Mouse (Mus musculus) spleen, adult 2 months (tissue): ENCODE data around the gene Gm45837. TPM values are rescaled to one million over a fixed set of nuclear protein-coding genes. Genes with fewer than 3 reads are reported as not detected.

Experiments
- DNase-seq, 2 experiments: peaks; one replicate each; pipeline versions ENCODE4 v3.0.0 to v3.0.0-alpha.2; 2012 to 2021; ENCODE audit warnings: low spot score in 2 of 2, low read depth in 1 of 2
- H3K27ac ChIP-seq: fragments of 200-500 bp; 2 replicates; pipeline ENCODE4 v1.5.1; 2012; ENCODE audit warnings: low read length, inconsistent platforms; ENCODE audit not compliant: insufficient read depth
- H3K27me3 ChIP-seq: fragments of 200-500 bp; 2 replicates; pipeline ENCODE4 v1.6.1; 2012; ENCODE audit warnings: mild to moderate bottlenecking, moderate library complexity, low read length, inconsistent platforms; ENCODE audit not compliant: control insufficient read depth, insufficient read depth
- H3K36me3 ChIP-seq: fragments of 200-500 bp; 2 replicates; pipeline ENCODE4 v1.6.1; 2012; ENCODE audit warnings: mild to moderate bottlenecking, low read length, inconsistent platforms; ENCODE audit not compliant: control insufficient read depth, insufficient read depth
- H3K4me1 ChIP-seq: fragments of 200-500 bp; 2 replicates; pipeline ENCODE4 v1.6.1; 2011; ENCODE audit warnings: inconsistent platforms; ENCODE audit not compliant: control insufficient read depth, insufficient read depth, insufficient read length
- H3K4me3 ChIP-seq: fragments of 200-500 bp; 2 replicates; pipeline ENCODE4 v1.5.1; 2011; ENCODE audit warnings: mild to moderate bottlenecking, inconsistent platforms; ENCODE audit not compliant: insufficient read depth, insufficient read length; ENCODE audit errors: extremely low read depth
- CTCF ChIP-seq: fragments of 200-500 bp; IDR thresholded peaks from 2 replicates; pipeline ENCODE4 v1.5.1; 2011; ENCODE audit warnings: mild to moderate bottlenecking, inconsistent platforms; ENCODE audit not compliant: insufficient read depth, insufficient read length, insufficient replicate concordance; ENCODE audit errors: extremely low read depth
- POLR2A ChIP-seq: fragments of 200-500 bp; IDR thresholded peaks from 2 replicates; pipeline ENCODE4 v1.6.1; 2011; ENCODE audit warnings: low read depth, low read length, inconsistent platforms
- WGBS: fragments of 180-500 bp; shearing (Covaris S2); methylation state at CpG from one replicate; pipeline ENCODE4 v1.1.7; 2018; 5-methylcytosine and 5-hydroxymethylcytosine counted together
- polyA plus RNA-seq: library from polyadenylated mRNA; depleted of rRNA; stranded (reverse); fragments of >200 nt; gene quantifications from 2 replicates; pipeline ENCODE4 v1.2.3, GENCODE M21; 2012

The Gm45837 gene
- polyA plus RNA-seq, 1 experiment = not detected

DNA sequence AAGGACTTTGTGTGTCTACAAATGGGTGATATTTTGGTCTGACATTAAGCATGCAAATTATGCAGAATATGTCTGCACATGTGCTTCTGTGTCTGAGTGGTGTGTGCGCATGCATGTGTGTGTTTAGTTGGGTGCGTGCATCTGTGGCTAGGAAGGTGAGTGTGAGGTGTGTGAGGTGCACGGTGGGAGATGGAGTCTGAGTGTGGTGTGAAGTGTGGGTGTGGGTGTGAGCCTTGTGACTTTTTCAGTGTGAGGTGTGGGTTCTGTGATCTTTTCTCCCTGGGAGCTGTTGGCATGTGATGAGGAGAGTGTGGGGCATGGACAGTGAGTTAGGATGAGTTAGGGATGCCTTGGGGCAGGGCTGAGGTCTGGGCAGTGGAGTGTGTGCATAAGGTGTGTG lies 42.6 kb downstream of the Gm45837 start:
- H3K4me1 ChIP-seq = peaks cover 51% of the 10 kb centered on the region
- peak overlapping the region; percentile 26 for H3K27ac ChIP-seq
- whole genome bisulfite sequencing = 45% methylated on average over 3 of the region's 3 CpGs
- H3K4me3 ChIP-seq = peak overlapping the region; percentile 27; the same call in 1 of the 2 replicates
- DNase-seq = no peak
- no peaks in the 10 kb centered on the region for H3K27me3 ChIP-seq
- TF ChIP-seq POLR2A = no peak
- no peak for TF ChIP-seq CTCF
- no peaks in the 10 kb centered on the region for H3K36me3 ChIP-seq

DNA sequence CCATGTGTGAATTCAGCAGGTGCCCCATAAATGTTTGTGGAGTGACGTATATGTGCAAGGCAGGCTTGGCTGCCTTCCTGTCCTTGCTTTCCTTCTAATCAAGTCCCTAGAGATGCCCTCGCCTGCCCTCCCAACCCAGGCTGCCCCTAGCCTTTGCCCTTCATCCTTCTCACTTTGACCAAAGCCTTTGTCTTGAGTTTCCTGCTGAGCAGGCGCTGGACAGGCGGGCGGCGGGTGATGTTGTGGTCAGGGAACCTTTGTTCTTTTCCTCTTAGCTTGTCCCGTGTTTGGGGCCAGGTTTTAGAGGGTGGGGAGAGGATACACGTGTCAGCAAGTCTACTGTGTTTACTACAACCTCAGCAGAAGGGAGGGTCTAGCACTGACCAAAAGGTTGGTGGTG lies 43.0 kb downstream of the Gm45837 start:
- Histone ChIP-seq H3K4me3 (no peak overlapping the region; the same call in 1 of the 2 replicates), H3K4me1 (peaks cover 55% of the 10 kb centered on the region), H3K27me3 (no peaks in the 10 kb centered on the region), H3K27ac (peak overlapping the region; percentile 26), H3K36me3 (no peaks in the 10 kb centered on the region)
- TF ChIP-seq POLR2A = no peak
- no peak for TF ChIP-seq CTCF
- DNase-seq = no peak
- 30% methylated on average over 8 of the region's 8 CpGs for WGBS

GRCm38 (mm10) chr7:101454479-101454878 lies 43.8 kb downstream of the Gm45837 start:
- WGBS = 16% methylated on average over 9 of the region's 9 CpGs
- Histone ChIP-seq H3K4me1 (peaks cover 63% of the 10 kb centered on the region), H3K4me3 (no peak overlapping the region), H3K36me3 (no peaks in the 10 kb centered on the region), H3K27me3 (no peaks in the 10 kb centered on the region), H3K27ac (peak overlapping the region; percentile 30)
- TF ChIP-seq CTCF (no peak), POLR2A (no peak)
- DNase-seq = peak; percentile 48 to 68

DNA sequence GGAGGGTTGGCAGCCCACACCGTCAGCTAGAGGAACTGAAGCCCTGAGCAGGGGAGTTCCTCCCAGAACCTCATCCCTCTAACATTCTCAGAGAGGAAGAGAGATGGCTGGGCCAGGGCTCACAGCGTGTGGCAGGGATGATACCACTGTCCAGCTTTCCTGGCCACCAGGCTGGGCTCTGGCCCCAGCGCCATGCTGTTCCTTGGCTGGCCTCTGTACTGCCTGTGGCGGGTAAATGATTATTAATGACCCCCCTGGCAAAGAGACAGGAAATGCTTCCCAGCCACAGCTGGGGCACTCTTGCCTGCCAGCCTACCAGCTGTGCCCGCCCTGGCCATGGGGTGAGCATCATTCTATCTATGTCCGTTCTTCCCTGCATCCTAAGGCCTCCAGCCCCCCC lies 44.5 kb downstream of the Gm45837 start:
- no peak for DNase-seq
- Histone ChIP-seq H3K27me3 (no peaks in the 10 kb centered on the region), H3K36me3 (no peaks in the 10 kb centered on the region), H3K27ac (peak overlapping the region; percentile 30), H3K4me3 (no peak overlapping the region), H3K4me1 (peaks cover 69% of the 10 kb centered on the region)
- TF ChIP-seq CTCF (no peak), POLR2A (no peak)
- WGBS = 42% methylated on average over 6 of the region's 6 CpGs

- WGBS = 81% methylated on average over 4 of the region's 4 CpGs
- Histone ChIP-seq H3K36me3 (no peaks in the 10 kb centered on the region), H3K4me3 (no peak overlapping the region), H3K27ac (peak overlapping the region; percentile 17), H3K4me1 (peaks cover 72% of the 10 kb centered on the region), H3K27me3 (no peaks in the 10 kb centered on the region)
- TF ChIP-seq CTCF (no peak), POLR2A (no peak)
- no peak for DNase-seq
Observed at GRCm38 (mm10) chr7:101456318-101456717, 45.6 kb downstream of the Gm45837 start.

DNA sequence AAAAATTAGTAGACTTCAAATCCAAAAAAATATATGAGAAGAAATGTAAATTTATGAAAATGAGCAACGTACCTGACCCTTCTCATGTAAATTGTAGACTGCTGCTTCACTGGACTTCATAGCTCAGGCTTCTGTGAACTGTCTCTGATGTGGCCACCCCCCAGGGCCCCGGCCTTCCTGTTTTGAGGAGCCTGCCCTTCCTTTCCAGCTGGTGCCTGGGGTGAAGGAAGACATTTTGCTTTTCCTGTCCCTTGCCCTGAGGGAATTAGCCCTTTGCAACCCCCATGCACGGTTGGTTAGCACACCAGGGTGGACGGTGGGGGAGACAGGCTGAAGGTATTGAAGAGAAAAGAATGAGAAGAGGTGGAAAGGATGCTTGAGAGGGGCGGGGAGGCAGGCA lies 46.1 kb downstream of the Gm45837 start:
- H3K4me3 ChIP-seq = no peak overlapping the region; the same call in 1 of the 2 replicates
- peak in 1 of 2 experiments; percentile 49 for DNase-seq
- no peaks in the 10 kb centered on the region for H3K27me3 ChIP-seq
- WGBS = 18% methylated on average over 5 of the region's 5 CpGs
- TF ChIP-seq CTCF (no peak), POLR2A (no peak)
- no peaks in the 10 kb centered on the region for H3K36me3 ChIP-seq
- H3K27ac ChIP-seq = peak overlapping the region; percentile 77
- peaks cover 74% of the 10 kb centered on the region for H3K4me1 ChIP-seq

DNA sequence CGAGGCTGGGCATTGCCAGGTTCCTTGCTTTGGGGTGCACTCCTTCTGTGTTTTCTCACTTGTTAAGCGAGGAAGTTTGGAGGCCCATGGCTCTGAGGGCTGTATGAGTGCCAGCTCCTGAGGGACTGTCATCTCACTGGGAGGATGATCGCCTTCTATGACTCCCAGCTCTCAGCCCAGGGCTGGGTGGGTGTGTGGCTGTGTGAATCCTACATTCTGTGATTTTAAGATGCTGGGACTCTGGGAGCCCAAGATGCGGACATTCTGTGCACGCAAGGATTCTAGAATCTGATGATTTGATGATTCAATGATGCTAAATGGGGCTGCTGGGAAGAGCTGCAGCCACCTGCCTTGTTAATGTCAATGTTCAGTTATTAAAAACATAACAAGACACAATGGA lies 46.6 kb downstream of the Gm45837 start:
- Histone ChIP-seq H3K4me3 (no peak overlapping the region), H3K4me1 (peaks cover 79% of the 10 kb centered on the region), H3K36me3 (no peaks in the 10 kb centered on the region), H3K27me3 (no peaks in the 10 kb centered on the region), H3K27ac (peak overlapping the region; percentile 77)
- DNase-seq = no peak
- WGBS = 62% methylated on average over 5 of the region's 5 CpGs
- TF ChIP-seq CTCF (no peak), POLR2A (no peak)
